Mouse (Mus musculus) liver, embryonic 13.5 days (tissue): ENCODE measurements around the gene 1810065E05Rik. TPM values are rescaled to one million over a fixed set of nuclear protein-coding genes. Genes with fewer than 3 reads are reported as not detected.

ENCODE experiments used
- ATAC-seq: fragments of 200-750 bp; cut with Nextera tagmentation; 2 replicates; pipeline ENCODE4 v1.8.0; 2017; ENCODE audit warnings: low read depth, mild to moderate bottlenecking, moderate number of reproducible peaks, moderate library complexity
- DNase-seq: peaks from one replicate; pipeline ENCODE4 v3.0.0; 2022
- H3K27ac ChIP-seq: fragments of 300-500 bp; sonication (generic); 2 replicates; pipeline ENCODE4 v1.5.1; 2015; ENCODE audit warnings: moderate library complexity, mild to moderate bottlenecking, inconsistent platforms
- H3K27me3 ChIP-seq: fragments of 300-500 bp; sonication (generic); 2 replicates; pipeline ENCODE4 v1.6.1; 2015; ENCODE audit warnings: mild to moderate bottlenecking, inconsistent platforms
- H3K36me3 ChIP-seq: fragments of 300-500 bp; sonication (generic); 2 replicates; pipeline ENCODE4 v1.6.1; 2015; ENCODE audit warnings: mild to moderate bottlenecking, inconsistent platforms
- H3K4me1 ChIP-seq: fragments of 300-500 bp; sonication (generic); replicated peaks from 2 replicates; pipeline ENCODE4 v1.6.1; 2015; ENCODE audit warnings: inconsistent platforms
- H3K4me2 ChIP-seq: fragments of 300-500 bp; sonication (generic); 2 replicates; pipeline ENCODE4 v1.6.1; 2015; ENCODE audit warnings: inconsistent platforms, mild to moderate bottlenecking, moderate library complexity
- H3K4me3 ChIP-seq: fragments of 300-500 bp; sonication (generic); replicated peaks from 2 replicates; pipeline ENCODE4 v1.5.1; 2015; ENCODE audit warnings: mild to moderate bottlenecking, inconsistent platforms
- H3K9ac ChIP-seq: fragments of 300-500 bp; sonication (generic); 2 replicates; pipeline ENCODE4 v1.6.1; 2015; ENCODE audit warnings: mild to moderate bottlenecking, inconsistent platforms
- H3K9me3 ChIP-seq: fragments of 300-500 bp; sonication (generic); replicated peaks from 2 replicates; pipeline ENCODE4 v1.6.1; 2016; ENCODE audit warnings: inconsistent platforms
- WGBS: fragments of 180-500 bp; shearing (Covaris S2); methylation state at CpG from one replicate; pipeline ENCODE4 v1.1.7; 2015; ENCODE audit not compliant: insufficient replicate concordance; 5-methylcytosine and 5-hydroxymethylcytosine counted together
- polyA plus RNA-seq: library from polyadenylated mRNA; unstranded; fragments of >200 nt; fragmentation: Nextera tagmentation; extraction: Ambion mirVana; gene quantifications from 2 replicates; pipeline ENCODE4 v1.2.1, GENCODE M21; 2015

The 1810065E05Rik gene
- polyA plus RNA-seq, 1 experiment from 2014 or later: not detected

- Histone ChIP-seq H3K9me3 (0 out of 2 replicates have a peak, but pooled peaks cover 3% of the 10 kb centered on the region), H3K36me3 (no peaks in the 10 kb centered on the region), H3K4me1 (no peaks in the 10 kb centered on the region), H3K9ac (no peak within 1 kb of the TSS), H3K27me3 (no peaks in the 10 kb centered on the region), H3K4me3 (no peak within 1 kb of the TSS), H3K27ac (no peak within 1 kb of the TSS), H3K4me2 (no peak within 1 kb of the TSS)
- ATAC-seq (no peak), DNase-seq (no peak)
- 85% methylated on average over 9 of the region's 9 CpGs for WGBS
Observed at GRCm38 (mm10) chr11:58452759-58453158, 31.8 kb downstream of the 1810065E05Rik start, which contains the start of gene Lypd9. Lypd9 (minus strand) TSS chr11:58452923.

GRCm38 (mm10) chr11:58453592-58453991 lies 32.7 kb downstream of the 1810065E05Rik start:
- H3K36me3 ChIP-seq: no peaks in the 10 kb centered on the region
- no peak overlapping the region for H3K4me3 ChIP-seq
- DNase-seq (no peak), ATAC-seq (no peak)
- H3K9me3 ChIP-seq: 0 out of 2 replicates have a peak, but pooled peaks cover 3% of the 10 kb centered on the region
- no peak overlapping the region for H3K4me2 ChIP-seq
- 44% methylated on average over 4 of the region's 4 CpGs for WGBS
- no peak overlapping the region for H3K27ac ChIP-seq
- no peaks in the 10 kb centered on the region for H3K27me3 ChIP-seq
- no peaks in the 10 kb centered on the region for H3K4me1 ChIP-seq
- no peak overlapping the region for H3K9ac ChIP-seq

GRCm38 (mm10) chr11:58462170-58462569 lies 41.3 kb downstream of the 1810065E05Rik start, which contains the start of gene Olfr30:
Olfr30 (minus strand) TSS chr11:58462270.
- Histone ChIP-seq H3K27ac (no peak within 1 kb of the TSS), H3K36me3 (no peaks in the 10 kb centered on the region), H3K9ac (no peak within 1 kb of the TSS), H3K27me3 (no peaks in the 10 kb centered on the region), H3K4me1 (no peaks in the 10 kb centered on the region), H3K9me3 (no peaks in the 10 kb centered on the region), H3K4me2 (no peak within 1 kb of the TSS), H3K4me3 (no peak within 1 kb of the TSS)
- ATAC-seq: no peak
- DNase-seq: no peak

Other genes with a start within 250 kb of the 1810065E05Rik start
- gene Mrpl22, start 249.4 kb upstream of the 1810065E05Rik start, polyA plus RNA-seq: 134 and 138 TPM in 2 replicates
- 6.4 and 7.7 TPM in 2 replicates for gene Igtp, start 221.6 kb upstream of the 1810065E05Rik start, polyA plus RNA-seq
- 2.6 and 3.8 TPM in 2 replicates for gene Irgm2, start 221.5 kb upstream of the 1810065E05Rik start, polyA plus RNA-seq
- gene 4930438A08Rik, start 146.3 kb upstream of the 1810065E05Rik start, polyA plus RNA-seq: 0.21 and 0.36 TPM in 2 replicates
- 12.2 and 12.6 TPM in 2 replicates for gene Zfp692, start 114.0 kb upstream of the 1810065E05Rik start, polyA plus RNA-seq
- 40.5 and 47.7 TPM in 2 replicates for gene Zfp672, start 90.8 kb upstream of the 1810065E05Rik start, polyA plus RNA-seq
- gene Sh3bp5l, start 90.4 kb upstream of the 1810065E05Rik start, polyA plus RNA-seq: 17.9 and 19.7 TPM in 2 replicates
- 0.39 TPM in 1 of 2 replicates, not detected in the other for gene Lypd8, start 42.1 kb upstream of the 1810065E05Rik start, polyA plus RNA-seq
- gene Gm12253, start 11.4 kb downstream of the 1810065E05Rik start, polyA plus RNA-seq: not detected in 2 replicates
- gene Lypd9, start 31.8 kb downstream of the 1810065E05Rik start, polyA plus RNA-seq: not detected in 2 replicates
- not detected in 2 replicates for gene Olfr30, start 41.2 kb downstream of the 1810065E05Rik start, polyA plus RNA-seq
- gene Olfr332, start 71.4 kb downstream of the 1810065E05Rik start, polyA plus RNA-seq: not detected in 2 replicates
- not detected in 2 replicates for gene Olfr331, start 81.5 kb downstream of the 1810065E05Rik start, polyA plus RNA-seq
- not detected in 2 replicates for gene Olfr330, start 113.7 kb downstream of the 1810065E05Rik start, polyA plus RNA-seq
- gene Olfr329-ps, start 125.3 kb downstream of the 1810065E05Rik start, polyA plus RNA-seq: not detected in 2 replicates
- not detected in 2 replicates for gene Olfr328, start 134.5 kb downstream of the 1810065E05Rik start, polyA plus RNA-seq
- gene Olfr224, start 149.4 kb downstream of the 1810065E05Rik start, polyA plus RNA-seq: not detected in 2 replicates
- not detected in 2 replicates for gene Olfr325, start 156.6 kb downstream of the 1810065E05Rik start, polyA plus RNA-seq
- gene Olfr324, start 174.0 kb downstream of the 1810065E05Rik start, polyA plus RNA-seq: not detected in 2 replicates
- gene 2210407C18Rik, start 195.0 kb downstream of the 1810065E05Rik start, polyA plus RNA-seq: not detected in 2 replicates
- not detected in 2 replicates for gene Olfr323, start 209.4 kb downstream of the 1810065E05Rik start, polyA plus RNA-seq
- gene Trim58, start 219.4 kb downstream of the 1810065E05Rik start, polyA plus RNA-seq: 9.2 and 12.4 TPM in 2 replicates
- gene Olfr322, start 237.7 kb downstream of the 1810065E05Rik start, polyA plus RNA-seq: not detected in 2 replicates